Mouse (Mus musculus) forebrain, embryonic 14.5 days (tissue): ENCODE measurements around the gene Dennd4b. TPM values are rescaled to one million over a fixed set of nuclear protein-coding genes. Genes with fewer than 3 reads are reported as not detected.
A peak's percentile ranks its signal among the peaks of the same experiment; 100 is the strongest.
"Not testable (repeated sequence)": the region's sequence is repeated elsewhere in the genome, so short reads cannot be mapped to it uniquely, and the experiment has no call there.

Experiments
- ATAC-seq: fragments of 200-750 bp; cut with Nextera tagmentation; 2 replicates; pipeline ENCODE4 v1.8.0; 2017; ENCODE audit warnings: mild to moderate bottlenecking, moderate library complexity
- DNase-seq: peaks from one replicate; pipeline ENCODE4 v3.0.0-alpha.2; 2015; ENCODE audit warnings: low spot score
- H3K27ac ChIP-seq: fragments of 300-500 bp; sonication (generic); 2 replicates; pipeline ENCODE4 v1.5.1; 2014; ENCODE audit warnings: low read depth, mild to moderate bottlenecking, control low read depth, low read length, moderate library complexity
- H3K27me3 ChIP-seq: fragments of 300-500 bp; sonication (generic); replicated peaks from 2 replicates; pipeline ENCODE4 v1.6.1; 2014; ENCODE audit warnings: low read length, control low read depth, mixed read lengths; ENCODE audit not compliant: control insufficient read depth, insufficient read depth
- H3K36me3 ChIP-seq: fragments of 300-500 bp; sonication (generic); 2 replicates; pipeline ENCODE4 v1.6.1; 2014; ENCODE audit warnings: low read length, control low read depth; ENCODE audit not compliant: control insufficient read depth, insufficient read depth
- H3K4me1 ChIP-seq: fragments of 300-500 bp; sonication (generic); 2 replicates; pipeline ENCODE4 v1.6.1; 2014; ENCODE audit warnings: antibody characterized with exemption, low read length, control low read depth; ENCODE audit not compliant: control insufficient read depth, insufficient read depth
- H3K4me2 ChIP-seq: fragments of 300-500 bp; sonication (generic); 2 replicates; pipeline ENCODE4 v1.6.1; 2014; ENCODE audit warnings: mild to moderate bottlenecking, control low read depth, low read length
- H3K4me3 ChIP-seq: fragments of 300-500 bp; sonication (generic); 2 replicates; pipeline ENCODE4 v1.5.1; 2014; ENCODE audit warnings: low read depth, low read length, control low read depth
- H3K9ac ChIP-seq: fragments of 300-500 bp; sonication (generic); 2 replicates; pipeline ENCODE4 v1.6.1; 2014; ENCODE audit warnings: mild to moderate bottlenecking, low read length, control low read depth, moderate library complexity
- H3K9me3 ChIP-seq: fragments of 300-500 bp; sonication (generic); replicated peaks from 2 replicates; pipeline ENCODE4 v1.6.1; 2016; ENCODE audit warnings: low read length, control low read depth, mixed read lengths; ENCODE audit not compliant: control insufficient read depth
- WGBS: fragments of 180-500 bp; shearing (Covaris S2); extraction: QIAGEN DNeasy Blood & Tissue Kit; methylation state at CpG from one replicate; pipeline ENCODE4 v1.1.7; 2014; 5-methylcytosine and 5-hydroxymethylcytosine counted together
- polyA plus RNA-seq: library from polyadenylated mRNA; unstranded; fragments of >200 nt; fragmentation: Nextera tagmentation; extraction: Ambion mirVana; gene quantifications from 2 replicates; pipeline ENCODE4 v1.2.1, GENCODE M21; 2014

The Dennd4b gene
- polyA plus RNA-seq, 1 experiment from 2014 or later, result 3.4 TPM

GRCm38 (mm10) chr3:90279743-90280142 lies 14.8 kb downstream of the Dennd4b start:
- 95% methylated on average over 7 of the region's 7 CpGs for WGBS
- ATAC-seq (no peak), DNase-seq (no peak)
- Histone ChIP-seq H3K27me3 (no peaks in the 10 kb centered on the region), H3K9me3 (no peaks in the 10 kb centered on the region), H3K9ac (no peak overlapping the region), H3K4me1 (no peaks in the 10 kb centered on the region), H3K27ac (no peak overlapping the region), H3K36me3 (peaks cover 37% of the 10 kb centered on the region), H3K4me3 (no peak overlapping the region), H3K4me2 (no peak overlapping the region)

- H3K4me1 ChIP-seq, result no peaks in the 10 kb centered on the region
- H3K27me3 ChIP-seq, result no peaks in the 10 kb centered on the region
- H3K27ac ChIP-seq, result no peak overlapping the region
- H3K4me2 ChIP-seq, result no peak overlapping the region
- WGBS, result 88% methylated on average over 9 of the region's 9 CpGs
- no peak overlapping the region for H3K9ac ChIP-seq
- H3K4me3 ChIP-seq, result no peak overlapping the region
- no peak for ATAC-seq
- no peaks in the 10 kb centered on the region for H3K9me3 ChIP-seq
- H3K36me3 ChIP-seq, result peaks cover 37% of the 10 kb centered on the region
- no peak for DNase-seq
Measured at GRCm38 (mm10) chr3:90280708-90281107, 15.7 kb downstream of the Dennd4b start.

- ATAC-seq (no peak), DNase-seq (no peak)
- Histone ChIP-seq H3K9ac (no peak overlapping the region), H3K36me3 (peaks cover 17% of the 10 kb centered on the region), H3K4me1 (no peaks in the 10 kb centered on the region), H3K27ac (no peak overlapping the region), H3K27me3 (no peaks in the 10 kb centered on the region), H3K4me2 (no peak overlapping the region), H3K4me3 (no peak overlapping the region), H3K9me3 (no peaks in the 10 kb centered on the region)
- 98% methylated on average over 2 of the region's 2 CpGs for WGBS
Measured at GRCm38 (mm10) chr3:90284150-90284549, 19.2 kb downstream of the Dennd4b start.

GRCm38 (mm10) chr3:90289403-90289802 lies 24.4 kb downstream of the Dennd4b start:
- not testable (repeated sequence) for ATAC-seq, H3K4me3 ChIP-seq

DNA sequence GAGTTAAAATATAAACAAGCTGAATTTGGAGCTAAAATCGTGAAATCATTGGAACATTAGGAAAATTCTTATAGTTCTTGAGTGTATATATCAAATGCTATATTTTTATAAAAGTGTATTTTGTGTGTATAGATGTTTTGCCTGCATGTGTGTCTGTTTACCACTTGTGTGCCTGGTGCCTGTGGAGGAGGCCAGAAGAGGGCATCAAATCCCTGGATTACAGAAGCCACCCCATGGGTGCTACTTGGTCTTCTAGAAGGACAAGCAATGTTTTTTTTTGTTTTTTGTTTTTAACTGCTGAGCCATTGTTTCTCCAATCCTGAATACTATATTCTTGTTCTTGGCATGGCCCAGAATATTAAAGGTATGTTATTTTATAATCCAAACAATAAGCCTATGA lies 25.6 kb downstream of the Dennd4b start:
- Histone ChIP-seq H3K27ac (no peak overlapping the region), H3K4me2 (no peak overlapping the region), H3K36me3 (no peaks in the 10 kb centered on the region), H3K4me3 (no peak overlapping the region), H3K9me3 (no peaks in the 10 kb centered on the region), H3K27me3 (no peaks in the 10 kb centered on the region), H3K9ac (no peak overlapping the region), H3K4me1 (peaks cover 10% of the 10 kb centered on the region)
- ATAC-seq (no peak), DNase-seq (no peak)
- WGBS, result 98% methylated on average over 1 of the region's 1 CpGs

More at GRCm38 (mm10) chr3:90289403-90289802, 24.4 kb downstream of the Dennd4b start:
- not testable (repeated sequence) for H3K9me3 ChIP-seq, H3K4me2 ChIP-seq, H3K9ac ChIP-seq, H3K27me3 ChIP-seq, H3K4me1 ChIP-seq, H3K36me3 ChIP-seq, H3K27ac ChIP-seq, DNase-seq
- 79% methylated on average over 2 of the region's 3 CpGs for WGBS

DNA sequence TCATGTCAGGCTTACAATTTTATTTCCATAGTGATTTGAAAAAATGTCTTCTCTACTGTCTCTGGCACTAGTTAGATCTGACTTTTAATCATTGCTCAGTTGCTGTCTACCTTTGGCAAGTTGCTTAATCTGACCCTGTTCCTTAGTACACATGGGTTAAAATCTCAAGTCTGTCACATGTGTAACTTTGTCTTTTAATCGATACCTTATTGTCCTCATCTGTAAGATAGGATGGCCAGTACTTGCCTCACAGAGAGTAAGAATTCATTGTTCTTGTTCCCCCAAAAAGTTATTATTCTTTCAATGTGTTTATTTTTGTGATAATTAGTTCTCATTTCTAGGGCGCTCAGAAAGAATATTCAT lies 27.0 kb downstream of the Dennd4b start:
- H3K4me1 ChIP-seq, result peaks cover 10% of the 10 kb centered on the region
- 47% methylated on average over 2 of the region's 2 CpGs for WGBS
- no peak for ATAC-seq

DNA sequence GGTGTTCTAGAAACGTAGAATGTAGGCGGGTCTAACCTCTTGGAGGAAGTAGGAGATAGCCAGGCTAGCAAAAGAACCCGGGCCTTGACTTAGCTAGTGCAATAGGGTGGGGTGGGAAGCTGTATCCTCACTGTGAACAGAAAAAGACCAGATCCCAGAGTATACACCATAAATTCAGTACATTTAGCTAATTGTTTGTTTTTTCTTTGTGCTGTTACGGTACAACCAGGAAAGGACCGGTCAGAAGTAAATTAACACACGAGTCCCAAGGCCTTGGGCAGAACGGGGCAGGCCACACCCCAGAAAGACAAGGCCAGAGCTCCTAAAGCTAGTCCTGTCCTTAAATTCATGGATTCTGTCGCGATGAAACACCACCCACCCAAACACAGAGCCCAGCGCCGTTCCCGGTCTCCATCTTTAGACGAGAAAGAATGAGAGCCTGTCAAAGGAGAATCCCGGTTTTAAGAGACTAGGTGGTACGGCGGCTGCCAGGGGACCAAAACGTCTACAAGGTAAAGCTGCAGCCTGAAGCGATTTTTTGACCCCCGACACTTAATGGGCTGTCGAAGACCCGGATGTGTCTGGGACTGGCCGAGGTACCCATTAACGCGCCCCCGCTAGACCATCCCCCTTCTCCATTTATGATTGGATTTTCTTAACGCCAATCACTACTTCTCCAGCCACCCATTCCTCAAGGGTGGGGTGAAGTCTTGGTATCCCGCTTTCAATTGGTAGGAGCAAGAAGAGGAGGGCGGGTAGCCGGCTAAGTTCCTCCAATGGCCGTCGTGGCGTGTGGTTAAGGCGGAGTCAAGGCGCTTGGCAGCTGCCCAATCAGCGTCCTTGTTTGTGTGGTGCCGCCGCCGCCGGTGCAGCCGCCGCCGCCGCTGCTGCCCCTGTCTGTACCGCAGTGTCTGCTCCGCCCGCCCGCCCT lies 27.6 kb downstream of the Dennd4b start, which contains the start of gene Gatad2b:
Gatad2b (plus strand) TSS at position 834 of the 931 bp plus-strand sequence.
- Histone ChIP-seq H3K4me3 (peak within 1 kb of the TSS; percentile 92), H3K9me3 (no peaks in the 10 kb centered on the region), H3K27ac (peak within 1 kb of the TSS; percentile 97), H3K36me3 (no peaks in the 10 kb centered on the region), H3K4me1 (peaks cover 12% of the 10 kb centered on the region), H3K27me3 (no peaks in the 10 kb centered on the region), H3K9ac (peak within 1 kb of the TSS; percentile 95), H3K4me2 (peak within 1 kb of the TSS; percentile 82)
- DNase-seq (peak; percentile 100), ATAC-seq (peak; percentile 98)
- under 1% methylated on average over 44 of the region's 47 CpGs for WGBS

More for the DNA sequence above, 27.0 kb downstream of the Dennd4b start:
- no peaks in the 10 kb centered on the region for H3K9me3 ChIP-seq
- H3K9ac ChIP-seq, result peak overlapping the region; percentile 82
- no peak for DNase-seq
- peak overlapping the region; percentile 69 for H3K4me2 ChIP-seq
- H3K4me3 ChIP-seq, result peak overlapping the region; percentile 47
- peak overlapping the region; percentile 94 for H3K27ac ChIP-seq
- no peaks in the 10 kb centered on the region for H3K27me3 ChIP-seq
- H3K36me3 ChIP-seq, result no peaks in the 10 kb centered on the region

DNA sequence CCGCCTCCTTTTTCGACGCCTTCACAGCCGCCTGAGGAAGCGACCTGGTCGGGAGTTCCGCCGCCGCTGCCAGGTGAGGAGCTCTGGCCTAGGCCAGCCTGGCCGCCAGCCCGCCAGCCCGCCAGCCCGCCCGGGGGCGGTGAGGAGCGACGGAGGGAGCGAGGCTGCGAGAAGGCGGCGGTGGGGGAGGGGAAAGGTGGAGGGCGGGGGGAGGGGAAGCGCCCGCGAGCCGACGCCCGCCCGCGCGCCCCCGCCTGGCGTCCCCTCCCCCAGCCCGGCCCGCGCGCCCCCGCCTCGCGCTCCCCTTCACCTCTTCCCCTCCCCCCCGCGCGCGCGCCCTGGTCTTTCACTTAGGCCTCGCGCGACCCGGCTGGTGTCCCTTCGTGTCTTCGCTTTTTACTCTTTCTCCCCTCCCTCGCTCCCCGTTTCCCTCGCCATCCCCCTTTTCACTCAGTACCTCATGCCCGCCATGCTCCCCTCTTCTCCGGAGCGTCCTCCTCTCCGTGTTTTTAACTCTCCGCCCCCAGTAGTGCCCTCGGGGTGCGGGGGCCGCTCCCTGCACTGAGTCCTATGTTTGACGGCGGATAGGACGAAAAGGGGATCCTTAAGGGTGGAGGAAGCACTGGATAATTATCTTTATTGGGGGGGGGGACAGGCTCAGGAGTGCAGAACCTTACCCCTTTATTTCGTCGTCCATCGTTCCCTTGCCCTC lies 28.5 kb downstream of the Dennd4b start:
- Histone ChIP-seq H3K9me3 (no peaks in the 10 kb centered on the region), H3K4me1 (peaks cover 12% of the 10 kb centered on the region), H3K36me3 (no peaks in the 10 kb centered on the region), H3K27me3 (no peaks in the 10 kb centered on the region), H3K4me2 (peak overlapping the region; percentile 82), H3K9ac (peak overlapping the region; percentile 95), H3K27ac (peak overlapping the region; percentile 97), H3K4me3 (peak overlapping the region; percentile 92)
- under 1% methylated on average over 31 of the region's 68 CpGs for WGBS
- DNase-seq, result peak; percentile 78
- peak; percentile 41 for ATAC-seq
